Mouse (Mus musculus): Measurements from ENCODE around the gene Mark4. TPM values are rescaled to one million over a fixed set of nuclear protein-coding genes. Genes with fewer than 3 reads are reported as not detected.

Gene Mark4
- polyA plus RNA-seq, 1 experiment from 2014 or later = 11.8 TPM

GRCm38 (mm10) chr7:19413525-19413924 is 45.1 kb downstream of the Mark4 start:
- H3K9me3 ChIP-seq (replicated peaks) = no peaks in the 10 kb centered on the region
- H3K27ac ChIP-seq (replicated peaks) = no peak overlapping the region
- H3K4me3 ChIP-seq (replicated peaks) = no peak overlapping the region
- peaks cover 9% of the 10 kb centered on the region; the same call in 1 of the 2 replicates for H3K27me3 ChIP-seq
- no peak overlapping the region for H3K9ac ChIP-seq
- 0 out of 2 replicates have a peak, but pooled peaks cover 3% of the 10 kb centered on the region for H3K4me1 ChIP-seq
- 90% methylated on average over 3 of the region's 3 CpGs for WGBS
- no peak overlapping the region for H3K4me2 ChIP-seq (replicated peaks)
- H3K36me3 ChIP-seq = no peaks in the 10 kb centered on the region
- ATAC-seq (ENCODE audit: insufficient number of reproducible peaks, low FRiP score, low TSS enrichment, low read depth) = no peak

GRCm38 (mm10) chr7:19411783-19412182 is 46.8 kb downstream of the Mark4 start:
- H3K27me3 ChIP-seq = 0 out of 2 replicates have a peak, but pooled peaks cover 2% of the 10 kb centered on the region
- no peak overlapping the region for H3K4me2 ChIP-seq (replicated peaks)
- no peaks in the 10 kb centered on the region for H3K9me3 ChIP-seq (replicated peaks)
- H3K9ac ChIP-seq = no peak overlapping the region
- 0 out of 2 replicates have a peak, but pooled peaks cover 3% of the 10 kb centered on the region for H3K4me1 ChIP-seq
- no peak for ATAC-seq (ENCODE audit: insufficient number of reproducible peaks, low FRiP score, low TSS enrichment, low read depth)
- H3K36me3 ChIP-seq = no peaks in the 10 kb centered on the region
- H3K27ac ChIP-seq (replicated peaks) = no peak overlapping the region
- no peak overlapping the region for H3K4me3 ChIP-seq (replicated peaks)
- 64% methylated on average over 5 of the region's 5 CpGs for WGBS

GRCm38 (mm10) chr7:19410766-19411344 is 47.8 kb downstream of the Mark4 start:
- Histone ChIP-seq H3K9me3 (replicated peaks) (no peaks in the 10 kb centered on the region), H3K27me3 (no peaks in the 10 kb centered on the region), H3K4me3 (replicated peaks) (no peak overlapping the region), H3K36me3 (no peaks in the 10 kb centered on the region), H3K27ac (replicated peaks) (peak overlapping the region; percentile 28; the same call in 1 of the 2 replicates), H3K4me1 (0 out of 2 replicates have a peak, but pooled peaks cover 3% of the 10 kb centered on the region), H3K4me2 (replicated peaks) (no peak overlapping the region), H3K9ac (no peak overlapping the region)
- 66% methylated on average over 11 of the region's 11 CpGs for WGBS
- ATAC-seq (ENCODE audit: insufficient number of reproducible peaks, low FRiP score, low TSS enrichment, low read depth) = peak; percentile 35; the same call in 1 of the 2 replicates

GRCm38 (mm10) chr7:19409753-19410152 is 48.9 kb downstream of the Mark4 start:
- peak; percentile 60; the same call in 1 of the 2 replicates for ATAC-seq (ENCODE audit: insufficient number of reproducible peaks, low FRiP score, low TSS enrichment, low read depth)

GRCm38 (mm10) chr7:19405417-19405816 is 53.2 kb downstream of the Mark4 start:
- H3K27ac ChIP-seq (replicated peaks) = no peak overlapping the region
- no peaks in the 10 kb centered on the region for H3K36me3 ChIP-seq
- no peaks in the 10 kb centered on the region for H3K9me3 ChIP-seq (replicated peaks)
- H3K27me3 ChIP-seq = peaks cover 31% of the 10 kb centered on the region
- peaks cover 14% of the 10 kb centered on the region for H3K4me1 ChIP-seq
- no peak for ATAC-seq (ENCODE audit: insufficient number of reproducible peaks, low FRiP score, low TSS enrichment, low read depth)
- H3K4me3 ChIP-seq (replicated peaks) = no peak overlapping the region
- WGBS = 3% methylated on average over 19 of the region's 19 CpGs
- peak overlapping the region; percentile 28; the same call in 1 of the 2 replicates for H3K4me2 ChIP-seq (replicated peaks)
- no peak overlapping the region for H3K9ac ChIP-seq

More at GRCm38 (mm10) chr7:19409753-19410152, 48.9 kb downstream of the Mark4 start:
- Histone ChIP-seq H3K36me3 (no peaks in the 10 kb centered on the region), H3K4me2 (replicated peaks) (no peak overlapping the region), H3K9me3 (replicated peaks) (no peaks in the 10 kb centered on the region), H3K4me1 (0 out of 2 replicates have a peak, but pooled peaks cover 5% of the 10 kb centered on the region), H3K4me3 (replicated peaks) (no peak overlapping the region), H3K27ac (replicated peaks) (peak overlapping the region; percentile 28; the same call in 1 of the 2 replicates), H3K27me3 (peaks cover 6% of the 10 kb centered on the region), H3K9ac (no peak overlapping the region)
- 29% methylated on average over 6 of the region's 6 CpGs for WGBS

- Histone ChIP-seq H3K27ac (replicated peaks) (no peak within 1 kb of the TSS), H3K4me1 (peaks cover 20% of the 10 kb centered on the region), H3K27me3 (peaks cover 31% of the 10 kb centered on the region), H3K4me3 (replicated peaks) (peak within 1 kb of the TSS; percentile 53), H3K9ac (peak within 1 kb of the TSS; percentile 26), H3K36me3 (no peaks in the 10 kb centered on the region), H3K9me3 (replicated peaks) (no peaks in the 10 kb centered on the region), H3K4me2 (replicated peaks) (peak within 1 kb of the TSS; percentile 90)
- no peak for ATAC-seq (ENCODE audit: insufficient number of reproducible peaks, low FRiP score, low TSS enrichment, low read depth)
- WGBS = 50% methylated on average over 7 of the region's 7 CpGs
These were observed 54.1 kb downstream of the Mark4 start, which contains the start of gene Ckm for GRCm38 (mm10) chr7:19404476-19404875. Gene Ckm (plus strand): TSS chr7:19404776.

- Histone ChIP-seq H3K9me3 (replicated peaks) (no peaks in the 10 kb centered on the region), H3K27ac (replicated peaks) (no peak within 1 kb of the TSS), H3K4me2 (replicated peaks) (peak within 1 kb of the TSS; percentile 90), H3K9ac (peak within 1 kb of the TSS; percentile 26), H3K4me3 (replicated peaks) (peak within 1 kb of the TSS; percentile 53), H3K27me3 (peaks cover 31% of the 10 kb centered on the region), H3K4me1 (peaks cover 24% of the 10 kb centered on the region), H3K36me3 (no peaks in the 10 kb centered on the region)
- WGBS = 1% methylated on average over 62 of the region's 62 CpGs
- peak; percentile 59 for ATAC-seq (ENCODE audit: insufficient number of reproducible peaks, low FRiP score, low TSS enrichment, low read depth)
These were observed 54.8 kb downstream of the Mark4 start, which contains the start of gene Klc3 for GRCm38 (mm10) chr7:19403731-19404296. Gene Klc3 (minus strand): TSS chr7:19404104.

GRCm38 (mm10) chr7:19402535-19403112 is 56.0 kb downstream of the Mark4 start:
- 83% methylated on average over 9 of the region's 9 CpGs for WGBS
- Histone ChIP-seq H3K9ac (no peak overlapping the region), H3K4me1 (peaks cover 24% of the 10 kb centered on the region), H3K4me2 (replicated peaks) (no peak overlapping the region), H3K27ac (replicated peaks) (no peak overlapping the region), H3K36me3 (no peaks in the 10 kb centered on the region), H3K9me3 (replicated peaks) (no peaks in the 10 kb centered on the region), H3K4me3 (replicated peaks) (no peak overlapping the region), H3K27me3 (peaks cover 31% of the 10 kb centered on the region)
- ATAC-seq (ENCODE audit: insufficient number of reproducible peaks, low FRiP score, low TSS enrichment, low read depth) = no peak

- Histone ChIP-seq H3K4me1 (peaks cover 24% of the 10 kb centered on the region), H3K9me3 (replicated peaks) (no peaks in the 10 kb centered on the region), H3K4me3 (replicated peaks) (no peak overlapping the region), H3K4me2 (replicated peaks) (no peak overlapping the region), H3K27ac (replicated peaks) (no peak overlapping the region), H3K27me3 (peaks cover 31% of the 10 kb centered on the region), H3K36me3 (no peaks in the 10 kb centered on the region), H3K9ac (no peak overlapping the region)
- no peak for ATAC-seq (ENCODE audit: insufficient number of reproducible peaks, low FRiP score, low TSS enrichment, low read depth)
- 80% methylated on average over 4 of the region's 4 CpGs for WGBS
These were observed 57.7 kb downstream of the Mark4 start for GRCm38 (mm10) chr7:19400946-19401345.

- Histone ChIP-seq H3K27me3 (peaks cover 25% of the 10 kb centered on the region), H3K9me3 (replicated peaks) (no peaks in the 10 kb centered on the region), H3K4me2 (replicated peaks) (peak overlapping the region; percentile 47), H3K27ac (replicated peaks) (peak overlapping the region; percentile 69), H3K9ac (peak overlapping the region; percentile 12; the same call in 1 of the 2 replicates), H3K36me3 (peaks cover 10% of the 10 kb centered on the region), H3K4me3 (replicated peaks) (peak overlapping the region; percentile 36), H3K4me1 (peaks cover 22% of the 10 kb centered on the region)
- 2% methylated on average over 26 of the region's 27 CpGs for WGBS
- peak; percentile 66 for ATAC-seq (ENCODE audit: insufficient number of reproducible peaks, low FRiP score, low TSS enrichment, low read depth)
These were observed 58.9 kb downstream of the Mark4 start for GRCm38 (mm10) chr7:19399496-19400280.

GRCm38 (mm10) chr7:19394484-19394883 is 64.1 kb downstream of the Mark4 start:
- no peaks in the 10 kb centered on the region for H3K27me3 ChIP-seq
- no peak overlapping the region for H3K27ac ChIP-seq (replicated peaks)
- no peaks in the 10 kb centered on the region for H3K9me3 ChIP-seq (replicated peaks)
- H3K36me3 ChIP-seq = peaks cover 61% of the 10 kb centered on the region
- 86% methylated on average over 8 of the region's 8 CpGs for WGBS
- peaks cover 4% of the 10 kb centered on the region; the same call in 1 of the 2 replicates for H3K4me1 ChIP-seq
- no peak overlapping the region for H3K9ac ChIP-seq
- no peak overlapping the region for H3K4me3 ChIP-seq (replicated peaks)
- ATAC-seq (ENCODE audit: insufficient number of reproducible peaks, low FRiP score, low TSS enrichment, low read depth) = no peak
- H3K4me2 ChIP-seq (replicated peaks) = no peak overlapping the region
